Mouse (Mus musculus): ENCODE data around the gene Ptchd4.

Ptchd4 gene

DNA sequence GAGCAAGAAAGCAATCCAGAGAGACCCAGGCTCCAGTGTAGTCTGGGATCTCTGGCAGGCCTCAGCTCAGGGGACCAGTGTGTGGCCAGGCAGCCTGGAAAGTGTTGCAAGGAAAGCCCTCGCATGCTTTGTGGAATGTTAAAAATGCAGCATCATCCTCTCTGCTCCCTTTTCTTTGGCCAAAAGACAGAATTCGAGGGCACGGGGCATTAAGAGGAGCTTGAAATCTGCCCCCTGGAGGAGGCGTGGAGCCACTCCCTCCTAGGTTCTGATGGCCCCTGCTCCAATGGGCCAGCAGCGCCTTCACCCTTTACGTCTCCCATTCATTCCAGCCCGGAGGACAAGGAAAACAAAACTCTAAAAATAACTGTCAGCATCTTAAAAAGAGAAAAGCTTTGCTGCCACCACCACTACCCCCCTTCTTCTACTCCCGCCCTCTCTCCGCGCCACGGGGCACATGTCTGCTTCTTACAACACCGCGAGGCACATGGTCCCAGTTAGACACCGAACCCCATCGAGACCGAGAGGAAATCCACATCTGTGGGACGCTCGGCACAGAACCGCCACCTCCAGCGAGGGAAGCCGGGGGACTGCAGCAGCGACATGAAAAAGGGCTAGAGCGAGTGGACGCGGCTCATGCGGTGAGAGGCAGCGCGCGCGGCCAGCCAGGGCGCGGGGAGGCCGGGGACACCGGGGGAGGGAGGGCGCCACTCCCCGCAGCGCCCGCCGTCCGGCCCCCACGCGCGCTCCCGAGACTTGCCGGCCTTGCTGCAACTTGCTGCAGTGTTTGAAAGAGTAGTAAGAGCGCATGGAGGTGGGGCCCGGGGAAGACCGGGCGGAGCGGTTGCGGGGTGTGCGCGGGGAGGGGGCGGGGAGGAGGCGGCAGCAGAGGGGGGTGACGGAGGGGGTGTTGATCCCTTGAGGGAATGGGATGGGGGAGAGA, at the start of gene Ptchd4:
Gene Ptchd4 (plus strand): TSS at position 279 of the 943 bp plus-strand sequence.
- no peak for DNase-seq (ENCODE audit: low spot score in 2 of 2)

DNA sequence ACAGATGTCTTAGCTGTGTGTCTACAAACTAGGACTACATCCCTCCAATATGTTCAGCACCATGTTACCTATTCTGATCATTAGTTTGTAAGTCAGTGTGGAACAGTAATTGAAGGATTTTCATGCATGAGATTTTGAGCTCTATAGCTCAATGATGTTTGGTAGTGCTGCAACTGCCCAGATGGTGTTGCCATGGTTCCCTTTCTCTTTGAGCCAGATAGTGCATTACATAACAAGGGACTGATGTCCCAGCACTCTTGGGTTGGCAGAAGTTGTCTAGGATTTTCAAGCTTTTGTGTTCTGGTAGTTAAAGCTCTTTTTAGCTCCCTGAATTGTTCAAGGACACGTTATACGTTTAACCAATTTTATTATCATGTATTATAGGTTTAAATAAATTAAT, 38.9 kb upstream of the Ptchd4 start:
- DNase-seq (ENCODE audit: low spot score in 2 of 2): no peak

DNA sequence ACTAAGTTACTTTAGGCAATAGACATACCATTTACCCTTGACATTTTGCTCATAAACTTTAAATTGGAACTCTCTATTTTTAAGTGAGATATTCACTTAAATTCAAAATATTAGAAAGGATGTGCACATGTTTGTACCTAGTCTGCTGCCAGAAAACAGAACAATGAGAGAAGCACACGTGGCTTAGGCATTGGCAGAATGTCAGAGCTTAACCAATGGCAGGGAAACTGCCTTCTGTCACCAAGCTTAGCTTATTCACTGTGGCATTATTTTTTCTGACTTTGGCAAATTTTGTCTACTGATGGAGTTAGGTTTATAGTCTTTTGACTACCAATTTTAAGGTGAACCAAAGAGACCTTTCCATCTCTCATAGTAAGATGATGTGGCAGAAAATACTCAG, 31.4 kb upstream of the Ptchd4 start:
- DNase-seq (ENCODE audit: low spot score in 2 of 2): no peak

DNA sequence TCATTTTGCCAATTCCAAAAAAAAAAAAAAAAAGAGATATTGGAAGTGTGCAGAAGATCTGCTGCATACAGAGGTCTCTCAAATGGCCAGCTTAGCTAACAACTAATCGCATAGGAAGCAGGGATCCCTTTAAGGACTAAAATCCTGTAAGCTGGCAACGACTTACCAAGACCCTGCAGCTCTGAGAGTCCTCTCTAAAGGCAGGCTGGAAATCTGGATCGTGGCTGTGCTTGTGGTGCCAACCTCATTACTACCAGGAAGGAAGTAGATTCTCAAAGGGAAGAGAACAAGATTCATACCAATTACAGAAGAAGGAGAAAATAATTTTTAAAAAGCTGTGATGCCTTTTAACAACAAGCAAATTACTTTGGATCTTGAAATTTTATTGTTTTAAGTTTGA, 29.5 kb upstream of the Ptchd4 start:
- no peak for DNase-seq (ENCODE audit: low spot score in 2 of 2)

DNA sequence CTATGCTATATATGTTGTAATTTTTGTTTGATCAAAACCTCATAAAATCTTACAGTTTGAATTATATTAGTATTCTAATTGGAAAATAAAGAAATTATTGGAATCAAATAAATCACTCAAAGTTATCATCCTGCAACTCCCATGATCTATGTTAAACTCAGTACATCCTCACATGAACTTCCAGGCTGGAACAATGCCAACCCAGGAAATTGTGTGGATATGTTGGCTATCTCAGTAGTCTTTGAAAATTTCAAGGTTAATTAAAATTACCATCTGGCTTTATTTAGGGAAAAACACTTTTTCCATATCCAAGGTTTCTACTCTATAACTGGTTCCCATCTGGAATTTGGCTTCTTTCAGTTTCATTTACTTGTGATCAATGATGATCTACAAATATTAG, 25.4 kb upstream of the Ptchd4 start:
- no peak for DNase-seq (ENCODE audit: low spot score in 2 of 2)

DNA sequence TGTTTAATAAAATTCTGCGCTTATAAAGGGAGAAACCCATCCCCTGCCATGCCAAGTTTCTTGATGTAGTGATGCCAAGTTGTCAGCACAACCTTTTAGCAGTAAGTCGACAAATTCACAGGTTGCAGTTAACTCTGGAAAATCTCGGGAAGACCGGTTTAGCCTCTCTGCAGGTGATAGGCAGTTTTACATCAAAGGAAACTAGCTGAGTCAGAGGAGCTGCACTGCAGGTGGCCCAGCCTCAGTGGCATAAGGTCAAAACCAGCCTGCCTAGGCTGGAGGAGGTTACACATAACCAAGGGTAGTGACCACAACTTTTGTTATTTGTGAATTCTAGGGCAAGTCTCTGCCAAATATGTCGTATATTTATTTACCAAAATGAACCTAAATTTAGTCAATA, 24.0 kb upstream of the Ptchd4 start:
- no peak for DNase-seq (ENCODE audit: low spot score in 2 of 2)

DNA sequence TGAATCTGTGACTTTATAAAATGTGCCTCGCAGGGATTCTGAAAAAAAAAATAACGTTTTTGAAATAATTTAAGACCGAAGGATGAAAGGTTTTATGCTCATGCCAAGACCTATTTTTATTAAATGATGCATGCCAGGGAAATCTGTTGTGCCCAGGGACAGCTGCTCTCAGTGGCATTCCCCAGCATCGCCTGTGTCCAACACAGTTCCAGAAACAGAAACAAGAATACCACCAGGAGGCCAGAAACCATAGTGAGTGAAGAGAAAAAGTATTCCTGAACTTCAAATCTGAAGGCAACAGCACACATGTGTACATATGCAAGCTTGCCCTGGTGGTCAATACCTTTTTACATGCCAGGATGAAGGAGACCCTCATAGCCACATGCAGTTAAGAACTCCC, 17.8 kb upstream of the Ptchd4 start:
- no peak for DNase-seq (ENCODE audit: low spot score in 2 of 2)

DNA sequence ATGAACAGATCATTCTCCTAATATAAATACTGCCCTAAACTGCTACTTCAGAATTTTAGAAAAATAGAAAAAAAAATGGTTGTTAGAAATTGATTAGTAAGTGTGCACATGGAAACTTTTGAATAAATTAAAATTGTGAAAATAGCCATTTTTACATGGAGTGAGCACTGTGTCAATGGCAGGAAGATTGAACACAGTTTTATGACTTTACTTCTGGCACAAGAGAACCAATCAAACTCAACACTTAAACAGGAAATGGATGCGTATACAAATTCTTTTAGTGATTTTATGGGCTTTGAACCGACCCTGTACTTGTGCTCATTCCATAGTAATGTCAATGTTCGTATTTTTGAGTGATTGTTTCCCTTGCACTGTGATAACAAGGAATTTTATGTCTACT, 16.1 kb upstream of the Ptchd4 start:
- DNase-seq (ENCODE audit: low spot score in 2 of 2): no peak

DNA sequence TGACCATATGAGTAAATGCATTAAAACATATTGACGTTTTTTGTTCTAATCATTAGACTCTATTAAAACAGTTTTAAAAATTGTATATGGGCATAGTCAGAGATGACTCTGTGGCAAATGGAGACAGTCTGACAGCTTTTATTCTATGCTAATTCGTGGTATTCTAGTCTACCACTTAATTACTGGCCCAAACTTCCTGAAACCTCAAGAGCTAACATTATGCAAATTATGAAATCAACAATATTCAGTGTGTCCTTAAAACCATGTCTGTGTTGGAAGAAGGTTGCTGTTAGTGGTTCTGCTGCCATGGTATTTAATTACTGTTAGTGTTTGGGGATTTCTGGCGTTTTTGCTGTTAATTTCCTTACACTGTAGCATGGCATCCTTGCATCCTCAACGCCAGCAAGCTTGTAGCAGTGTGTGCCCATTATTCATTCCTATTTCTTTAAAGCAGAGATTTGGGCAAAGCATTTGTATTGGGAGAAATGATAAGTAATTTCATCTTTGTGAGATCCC, 12.6 kb upstream of the Ptchd4 start:
- DNase-seq (ENCODE audit: low spot score in 2 of 2): no peak

DNA sequence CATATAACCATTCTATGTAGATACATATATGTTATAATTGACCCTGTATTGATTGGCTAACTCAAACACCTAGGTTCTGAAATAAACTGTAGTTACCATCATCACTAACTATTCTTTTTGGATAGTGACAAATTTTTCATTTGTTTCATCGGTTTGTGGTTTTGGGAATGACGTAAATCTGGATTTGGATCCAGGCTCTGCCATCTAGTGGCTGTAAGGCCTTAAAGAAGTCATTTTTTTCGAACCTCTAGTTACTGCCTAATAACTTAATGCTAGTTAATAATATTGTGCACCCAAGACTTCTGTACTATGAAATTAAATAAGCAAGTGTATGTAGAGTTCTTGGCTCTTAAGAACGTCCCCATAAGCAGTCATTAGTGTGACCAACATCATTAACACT, 11.5 kb upstream of the Ptchd4 start:
- no peak for DNase-seq (ENCODE audit: low spot score in 2 of 2)

DNA sequence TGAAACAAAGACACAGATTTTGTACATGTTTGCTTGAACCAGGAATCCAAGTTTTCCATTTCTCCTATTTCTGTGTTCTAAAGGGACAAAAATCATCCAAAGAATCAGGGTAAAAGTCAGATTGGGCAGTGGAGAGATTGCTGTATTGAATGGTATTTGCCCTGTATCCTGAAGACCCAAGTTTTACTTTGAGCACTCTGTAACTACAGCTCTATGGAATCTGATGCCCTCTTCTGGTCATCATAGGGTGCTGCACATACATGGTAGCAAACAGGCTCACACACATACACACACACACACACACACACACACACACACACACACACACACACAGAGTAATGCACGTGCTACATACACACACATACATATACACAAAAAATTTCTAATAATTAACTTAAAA, 8.7 kb upstream of the Ptchd4 start:
- no peak for DNase-seq (ENCODE audit: low spot score in 2 of 2)

DNA sequence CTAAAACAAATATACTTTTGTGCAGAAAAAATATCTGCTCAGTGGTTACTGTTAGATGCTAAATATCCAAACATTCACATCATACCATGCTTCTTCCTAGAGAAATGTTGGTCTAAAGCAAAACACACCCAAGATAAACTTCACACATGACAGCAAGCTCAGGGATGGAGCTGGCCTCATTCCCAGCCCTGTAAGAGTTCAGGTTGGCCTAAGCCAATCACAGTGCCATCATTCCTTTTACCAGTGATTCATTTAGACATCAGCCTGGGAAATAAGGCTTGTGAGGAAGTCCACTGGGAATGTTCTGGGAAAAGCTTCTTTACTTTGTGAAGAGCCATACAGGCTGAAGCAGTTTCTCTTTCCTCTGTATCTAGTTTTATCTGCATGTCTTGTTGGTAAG, 5.6 kb upstream of the Ptchd4 start:
- no peak for DNase-seq (ENCODE audit: low spot score in 2 of 2)

DNA sequence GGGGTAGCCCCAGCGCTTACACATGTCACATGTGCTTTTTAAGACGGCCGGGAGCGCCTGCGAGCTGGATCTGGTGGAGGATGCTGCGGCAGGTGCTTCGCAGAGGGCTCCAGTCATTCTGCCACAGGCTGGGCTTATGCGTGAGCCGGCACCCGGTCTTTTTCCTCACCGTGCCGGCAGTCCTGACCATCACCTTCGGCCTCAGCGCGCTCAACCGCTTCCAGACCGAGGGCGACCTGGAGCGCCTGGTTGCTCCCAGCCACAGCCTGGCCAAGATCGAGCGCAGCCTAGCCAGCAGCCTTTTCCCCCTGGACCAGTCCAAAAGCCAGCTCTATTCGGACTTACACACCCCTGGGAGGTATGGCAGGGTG, 850 bp downstream of the Ptchd4 start:
- DNase-seq (ENCODE audit: low spot score in 2 of 2): no peak

DNA sequence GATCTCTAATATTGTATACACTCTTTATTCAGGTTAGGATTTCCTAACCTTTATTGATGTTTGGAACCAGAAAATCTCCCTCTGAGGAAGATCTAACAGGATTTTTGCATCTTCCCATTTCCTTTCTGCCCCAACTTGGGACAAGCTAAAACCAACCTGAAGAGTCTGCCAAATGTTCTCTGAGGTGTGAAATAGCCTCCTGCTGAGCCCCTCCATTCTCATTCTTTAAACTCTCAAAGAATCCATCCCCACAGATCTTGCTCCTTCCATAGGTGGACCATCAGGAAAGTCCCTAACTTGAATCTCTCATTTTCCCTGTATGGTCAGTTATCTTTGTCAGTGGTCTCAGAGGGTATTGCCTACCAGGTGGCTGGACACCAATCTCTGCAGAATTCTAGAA, 20.0 kb downstream of the Ptchd4 start:
- no peak for DNase-seq (ENCODE audit: low spot score in 2 of 2)

DNA sequence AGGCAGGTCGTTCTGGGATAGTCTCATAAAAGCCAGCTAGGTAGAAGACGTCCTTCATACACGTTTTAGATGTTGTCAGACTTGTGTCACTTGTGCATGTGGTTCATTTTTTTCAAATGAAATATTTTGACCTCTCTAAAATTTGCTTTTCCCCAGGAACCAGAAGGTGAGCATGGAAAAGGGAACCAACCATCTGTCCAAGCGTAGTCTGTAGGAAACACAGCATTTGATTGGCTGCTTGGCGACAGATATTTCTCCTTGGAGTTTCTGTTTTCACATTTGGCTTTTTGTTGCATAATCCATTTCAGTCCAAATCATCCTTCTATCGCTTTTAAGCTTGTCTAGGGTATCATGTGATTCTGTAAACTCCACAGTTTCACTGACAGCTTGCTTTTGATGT, 20.8 kb downstream of the Ptchd4 start:
- DNase-seq (ENCODE audit: low spot score in 2 of 2): no peak

DNA sequence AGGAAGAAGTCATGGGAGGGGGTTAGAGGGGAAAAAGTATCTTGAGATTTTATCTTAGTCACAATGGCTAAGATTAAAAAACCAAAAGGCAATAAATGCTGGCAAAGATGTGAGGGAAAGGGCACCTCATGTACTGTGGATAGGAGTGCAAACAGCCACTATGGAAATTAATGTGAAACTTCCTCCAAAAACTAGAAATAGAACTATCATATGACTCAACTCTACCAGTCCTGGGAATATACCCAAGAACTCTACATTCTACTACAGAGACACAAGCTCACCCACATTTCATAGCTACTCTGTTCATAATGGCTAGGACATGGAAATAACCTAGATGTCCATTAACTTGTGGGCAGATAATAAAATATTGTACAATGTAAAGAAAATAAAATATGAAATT, 30.3 kb downstream of the Ptchd4 start:
- DNase-seq (ENCODE audit: low spot score in 2 of 2): no peak

DNA sequence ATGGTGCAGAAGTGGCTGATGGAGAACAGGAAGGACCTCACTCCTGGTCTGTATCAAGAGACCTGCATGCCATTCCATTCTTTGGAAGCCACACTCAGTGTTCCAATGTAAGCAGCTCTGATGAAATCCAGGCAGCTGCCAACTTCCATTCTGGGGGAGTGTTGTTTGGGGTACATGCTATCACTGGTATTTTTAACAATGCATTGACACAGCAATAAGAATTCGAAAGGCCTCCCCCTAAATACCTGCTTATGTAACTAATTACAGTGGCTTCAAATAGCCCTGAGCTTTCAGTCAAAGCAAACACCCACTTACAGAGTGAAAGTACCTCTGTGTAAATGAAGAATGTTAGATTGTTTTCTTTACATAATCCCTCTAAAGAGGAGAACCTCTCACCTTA, 42.7 kb downstream of the Ptchd4 start:
- DNase-seq (ENCODE audit: low spot score in 2 of 2): no peak

DNA sequence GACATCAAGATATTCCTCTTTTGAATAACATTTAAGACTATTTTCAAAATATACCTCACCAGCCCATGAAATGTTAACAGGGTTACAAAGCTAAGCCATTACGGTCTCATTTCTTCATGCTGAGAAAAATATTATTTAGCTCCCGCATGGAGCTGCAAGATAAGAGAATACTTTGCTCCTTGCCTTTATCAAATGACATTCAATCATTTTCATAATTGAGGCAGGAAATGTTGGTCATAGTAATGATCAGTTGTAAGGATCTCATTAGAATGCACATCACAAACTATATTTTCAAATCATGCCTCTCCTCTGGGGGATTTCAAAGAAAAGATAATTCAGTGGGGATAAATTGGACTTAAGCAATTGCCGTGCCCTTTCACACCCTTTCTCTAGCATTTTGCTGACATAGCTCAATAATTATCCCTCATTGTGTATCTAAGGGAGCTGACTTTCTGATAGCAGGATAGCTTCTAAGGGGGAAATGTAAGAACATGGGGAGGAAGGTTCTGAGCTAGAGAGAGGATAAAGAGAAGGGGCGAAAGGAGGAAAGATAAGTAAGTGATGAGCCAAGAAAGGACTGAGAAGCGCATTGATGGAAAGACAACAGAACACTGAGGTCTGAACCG, 47.5 kb downstream of the Ptchd4 start:
- DNase-seq (ENCODE audit: low spot score in 2 of 2): no peak

DNA sequence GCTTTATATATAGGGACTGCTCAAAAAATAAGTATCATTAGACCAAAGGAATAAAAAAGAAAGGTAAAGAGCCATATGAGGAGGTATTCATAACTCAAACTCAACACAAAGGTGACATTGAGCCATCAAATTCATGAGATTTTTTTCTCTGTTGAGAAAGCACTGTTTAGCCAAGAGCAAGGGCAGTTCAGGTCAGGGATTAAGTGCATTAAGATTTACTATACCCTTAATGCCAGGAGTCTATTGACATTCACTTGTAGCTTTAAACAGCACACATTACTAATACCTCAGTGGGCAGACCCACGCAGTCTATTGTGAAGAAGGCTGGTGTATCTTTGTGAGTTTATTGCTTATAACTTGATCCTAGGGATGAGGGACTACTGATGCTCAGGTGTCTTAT, 49.0 kb downstream of the Ptchd4 start:
- no peak for DNase-seq (ENCODE audit: low spot score in 2 of 2)

DNA sequence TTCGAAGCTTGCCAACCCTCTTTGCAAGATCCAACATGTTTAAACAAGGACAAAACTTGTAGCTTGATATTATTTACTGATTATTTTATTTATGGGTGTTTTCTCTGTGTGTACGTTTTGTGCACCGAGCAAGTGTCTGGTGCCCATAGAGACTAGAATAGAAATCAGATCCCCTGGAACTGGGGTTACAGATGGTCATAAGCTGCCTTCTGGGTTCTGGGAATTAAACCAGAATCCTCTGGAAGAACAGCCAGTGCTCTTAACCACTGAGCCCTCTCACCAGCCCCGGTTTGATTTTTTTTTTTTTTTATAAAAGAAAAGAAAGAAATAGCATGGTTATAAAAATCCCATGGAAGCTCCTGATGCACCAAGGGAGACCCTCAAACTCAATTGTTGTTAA, 59.1 kb downstream of the Ptchd4 start:
- no peak for DNase-seq (ENCODE audit: low spot score in 2 of 2)

DNA sequence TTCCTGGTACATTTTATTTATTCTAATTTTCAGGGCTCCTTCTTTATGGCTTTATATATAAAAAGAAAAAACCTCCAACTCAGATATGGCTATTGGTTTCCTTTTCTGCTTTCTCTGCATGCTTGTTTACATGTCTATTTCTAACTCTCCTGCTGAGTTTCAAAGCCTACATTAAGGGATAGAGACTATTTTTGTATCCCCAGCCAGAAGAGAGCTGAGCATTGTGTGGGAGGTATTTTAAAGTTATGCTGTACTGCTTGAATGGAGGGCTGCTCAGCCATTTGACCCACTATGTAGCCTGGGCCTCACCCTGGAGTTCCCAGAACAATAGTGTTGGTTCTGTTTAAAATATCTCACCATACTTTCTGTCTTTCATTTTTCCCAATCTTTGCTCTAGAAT, 77.3 kb downstream of the Ptchd4 start:
- DNase-seq (ENCODE audit: low spot score in 2 of 2): no peak

DNA sequence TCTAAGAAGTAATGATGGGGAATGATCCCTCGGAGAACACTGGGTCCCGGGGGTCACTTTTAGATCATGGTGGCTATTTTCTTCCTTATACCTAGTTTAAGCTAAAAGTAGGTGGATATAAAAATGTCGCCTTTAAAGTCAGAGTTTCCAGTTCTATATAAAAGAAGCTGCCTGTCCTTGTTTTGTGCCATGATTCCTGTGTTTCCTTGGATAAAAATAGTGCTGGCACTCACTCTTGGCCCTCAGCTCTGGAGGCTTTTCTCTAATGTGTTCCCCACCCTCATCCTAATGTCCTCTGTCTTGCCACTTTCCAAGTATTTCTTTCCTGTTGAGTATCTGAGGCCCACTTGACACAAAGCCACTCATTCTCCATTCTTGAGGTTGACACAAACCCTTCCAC, 79.6 kb downstream of the Ptchd4 start:
- no peak for DNase-seq (ENCODE audit: low spot score in 2 of 2)

DNA sequence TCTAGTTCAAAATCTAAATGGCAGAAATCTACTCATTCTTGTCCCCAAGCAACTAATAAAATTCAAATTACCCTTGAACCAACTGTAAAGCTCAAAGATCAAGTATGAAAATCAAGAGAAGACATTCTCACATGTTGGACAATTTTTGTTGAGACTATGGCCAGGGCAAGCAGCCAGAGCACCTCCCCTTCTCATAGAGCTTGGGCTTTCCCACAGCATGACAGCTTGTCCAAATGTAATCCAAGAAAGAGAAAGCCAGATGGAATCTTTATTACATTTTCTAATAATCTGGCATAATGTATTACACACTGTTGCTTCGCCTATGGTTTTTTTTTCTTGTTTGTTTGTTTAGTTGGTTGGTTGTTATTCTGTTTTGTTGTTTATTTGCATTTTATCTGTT, 102.7 kb downstream of the Ptchd4 start:
- no peak for DNase-seq (ENCODE audit: low spot score in 2 of 2)

All from spleen, postnatal 4 days (tissue).